Mouse (Mus musculus) cerebellum, adult 9-11 months (tissue): ENCODE measurements around the gene Shroom2.
"Not testable (repeated sequence)": the region's sequence is repeated elsewhere in the genome, so short reads cannot be mapped to it uniquely, and the experiment has no call there.

Experiments
- DNase-seq: peaks from one replicate; pipeline ENCODE4 v3.0.0; 2022

Gene Shroom2

DNA sequence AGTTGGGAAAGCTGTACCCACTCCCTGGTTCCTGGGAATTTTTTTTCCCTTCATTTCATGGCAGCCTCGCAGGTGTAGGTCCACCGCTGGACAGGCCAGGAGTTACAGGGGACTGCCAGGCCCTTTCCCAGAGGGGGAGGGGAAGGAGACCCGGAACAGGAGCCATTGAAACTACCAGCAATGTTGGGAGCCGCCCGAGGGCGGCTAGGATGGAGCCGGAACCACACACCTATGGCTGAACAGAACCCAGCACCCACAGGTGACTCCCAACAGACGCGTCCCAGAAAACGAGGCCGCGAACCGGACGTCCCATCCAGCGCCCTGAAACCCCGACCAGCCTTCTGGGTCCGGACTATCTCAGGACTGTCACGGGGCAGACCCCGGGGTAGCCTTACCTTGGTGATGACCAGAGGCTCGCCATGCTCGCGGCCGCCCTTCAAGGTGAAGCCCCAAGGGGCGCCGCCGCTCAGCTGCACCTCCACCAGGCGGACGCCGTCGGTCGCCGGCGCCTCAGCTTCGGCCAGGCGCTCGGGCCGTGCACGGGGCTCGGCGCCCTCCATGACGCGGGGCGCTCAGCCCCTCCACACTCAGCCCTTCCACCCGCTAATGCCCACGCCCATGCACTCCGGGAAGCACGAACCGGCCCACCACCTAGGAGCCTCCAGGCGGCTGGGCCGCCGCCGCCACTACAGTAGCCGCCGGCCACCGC lies at the start of gene Shroom2:
Gene Shroom2 (minus strand): TSS at position 575 of the 709 bp plus-strand sequence.
- no peak for DNase-seq

GRCm38 (mm10) chrX:152818996-152819395 lies 49.7 kb upstream of the Shroom2 start:
- no peak for DNase-seq

DNA sequence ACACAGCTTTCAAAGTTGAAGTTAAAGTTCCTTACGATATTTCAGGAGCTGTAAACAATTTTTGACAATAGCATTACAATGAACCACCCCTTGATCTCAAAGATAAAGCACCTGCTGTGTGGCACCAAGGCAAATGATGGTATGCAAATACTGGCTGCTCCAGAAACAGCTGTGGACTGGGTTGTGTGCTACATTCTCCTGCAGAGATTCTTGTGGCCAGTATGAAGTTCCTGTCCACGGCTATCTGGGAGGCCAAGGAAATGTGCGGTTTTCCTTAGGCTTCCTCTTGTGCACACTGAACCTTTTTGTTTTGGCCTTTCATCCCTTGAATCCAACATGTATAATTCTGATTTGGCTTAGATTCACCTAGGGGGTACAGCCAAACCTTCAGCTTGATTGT lies 44.1 kb upstream of the Shroom2 start:
- DNase-seq, result no peak

DNA sequence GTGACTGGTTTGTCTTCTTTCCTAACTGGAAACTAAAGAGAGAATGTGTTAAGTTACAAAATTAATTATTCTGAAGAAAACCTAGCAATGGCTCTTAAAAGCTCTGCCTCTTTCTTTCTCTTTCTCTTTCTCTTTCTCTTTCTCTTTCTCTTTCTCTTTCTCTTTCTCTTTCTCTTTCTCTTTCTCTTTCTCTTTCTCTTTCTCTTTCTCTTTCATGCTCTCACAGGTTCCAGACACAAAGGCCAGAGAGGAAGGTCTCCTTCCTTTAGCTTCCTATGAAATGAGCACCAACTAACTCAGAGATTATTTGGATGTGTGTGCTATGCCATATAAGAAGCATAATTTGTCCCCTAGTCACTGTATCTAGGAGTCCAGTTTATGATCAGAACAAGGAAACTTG lies 36.1 kb upstream of the Shroom2 start:
- no peak for DNase-seq

DNA sequence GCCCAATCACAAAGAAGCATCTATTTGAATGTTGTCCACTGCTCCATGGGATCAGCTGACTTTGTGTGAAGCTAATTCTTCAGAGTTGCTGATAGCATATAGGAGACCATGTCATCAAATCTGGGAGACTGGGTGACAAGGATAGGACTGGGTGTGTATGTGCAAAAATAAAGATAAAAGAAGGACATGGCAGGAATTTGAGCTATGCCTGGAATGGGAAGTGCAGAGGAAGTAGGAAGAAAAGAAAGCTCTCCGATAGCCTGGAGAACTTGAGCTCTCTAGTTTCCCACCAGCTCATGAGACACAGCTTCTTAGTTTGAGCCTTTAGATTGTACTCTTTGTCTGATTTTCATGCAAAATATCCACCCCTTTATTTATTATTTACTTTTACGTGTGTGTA lies 19.3 kb upstream of the Shroom2 start:
- no peak for DNase-seq

- DNase-seq, result no peak
These were observed 18.9 kb upstream of the Shroom2 start for GRCm38 (mm10) chrX:152788129-152788528.

DNA sequence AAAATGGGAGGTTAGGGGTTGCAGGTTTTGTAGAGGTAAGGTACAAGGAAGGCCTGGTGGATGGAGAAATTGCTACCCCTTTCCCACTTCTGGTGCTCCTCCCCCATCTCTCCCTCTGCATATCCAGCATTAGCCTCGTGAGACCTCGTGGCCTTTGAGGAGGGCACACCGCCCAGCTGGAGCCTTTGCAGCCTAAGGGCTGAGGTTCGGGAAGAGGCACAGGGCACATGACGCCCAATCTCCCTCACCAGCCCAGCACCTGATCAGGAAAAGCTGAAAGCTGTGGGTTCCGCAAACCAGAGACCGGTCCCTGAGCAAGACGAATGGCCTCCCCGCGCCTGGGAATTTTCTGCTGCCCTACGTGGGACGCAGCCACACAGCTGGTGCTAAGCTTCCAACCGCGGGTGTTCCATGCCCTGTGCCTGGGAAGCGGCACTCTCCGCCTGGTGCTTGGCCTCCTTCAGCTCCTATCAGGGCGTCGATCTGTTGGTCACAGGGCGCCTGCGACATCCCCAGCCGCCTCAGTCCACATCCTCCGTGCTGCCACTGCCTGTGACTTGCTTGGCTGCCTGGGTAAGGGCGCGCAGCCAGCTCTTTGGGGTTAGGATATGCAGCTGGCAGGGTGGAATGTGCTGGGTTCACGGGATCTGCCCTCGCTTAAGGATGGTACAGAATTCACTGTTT lies 12.6 kb upstream of the Shroom2 start, which contains the start of gene Gpr143:
Gene Gpr143 (plus strand): TSS at position 202 of the 684 bp plus-strand sequence.
- DNase-seq, result no peak

GRCm38 (mm10) chrX:152769600-152770157 lies 414 bp upstream of the Shroom2 start:
- no peak for DNase-seq

DNA sequence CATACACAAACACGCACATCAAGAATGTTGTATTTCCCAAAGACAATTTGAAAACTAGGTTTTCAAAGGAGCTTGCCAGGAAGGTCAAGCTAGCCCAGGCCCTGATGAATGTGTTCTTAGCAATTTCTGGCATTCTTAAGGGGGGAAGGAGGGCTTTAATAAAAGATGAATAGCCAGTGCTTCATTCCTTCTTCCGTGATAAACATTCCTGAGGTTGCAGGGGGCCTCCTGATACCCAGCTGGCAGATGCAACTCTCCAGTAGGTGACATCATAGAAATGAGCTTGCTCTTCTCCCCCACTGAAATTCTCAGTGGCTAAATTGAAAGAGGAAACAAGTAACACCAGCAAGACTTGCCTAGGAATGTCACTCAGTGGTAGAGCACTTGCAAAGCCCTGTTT lies 5.1 kb downstream of the Shroom2 start:
- no peak for DNase-seq

DNA sequence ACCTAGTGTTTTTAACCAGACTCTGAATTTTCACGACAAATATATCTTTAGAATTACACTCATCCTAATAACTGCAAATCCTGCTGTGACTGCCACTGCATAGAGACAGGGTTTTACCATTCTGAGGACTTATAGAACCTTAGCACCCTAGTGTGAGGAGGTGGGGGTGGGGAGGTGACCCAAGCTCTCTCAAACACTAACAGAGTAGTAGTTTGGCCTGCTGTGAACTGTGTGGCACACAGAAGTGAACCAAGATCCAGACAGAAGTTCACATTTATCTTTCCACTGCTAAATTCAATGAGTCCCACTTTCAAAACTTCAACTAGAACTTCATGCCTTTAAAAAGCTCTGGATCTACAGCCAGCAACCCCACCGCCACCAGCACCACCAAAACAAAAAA lies 6.4 kb downstream of the Shroom2 start:
- DNase-seq, result no peak

GRCm38 (mm10) chrX:152762437-152762836 lies 6.8 kb downstream of the Shroom2 start:
- DNase-seq, result no peak

DNA sequence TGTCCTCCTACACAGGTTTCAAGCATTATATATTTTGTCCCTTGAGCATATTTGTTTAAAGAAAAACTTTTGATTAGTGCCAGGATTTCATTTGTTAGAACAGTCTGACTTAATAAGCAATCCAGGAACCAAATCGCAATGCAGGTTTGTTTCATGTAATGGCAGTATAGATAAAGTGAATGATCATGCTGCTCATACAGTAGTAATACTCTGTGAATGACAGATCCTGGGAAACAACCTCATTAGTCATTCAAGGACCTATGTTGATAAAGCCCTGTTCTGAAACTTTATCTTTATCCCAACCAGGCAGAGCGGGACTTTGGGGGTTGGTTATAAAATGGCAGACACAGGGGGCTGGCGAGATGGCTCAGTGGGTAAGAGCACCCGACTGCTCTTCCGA lies 13.0 kb downstream of the Shroom2 start:
- no peak for DNase-seq

GRCm38 (mm10) chrX:152755819-152756218 lies 13.4 kb downstream of the Shroom2 start:
- no peak for DNase-seq

GRCm38 (mm10) chrX:152745925-152746324 lies 23.3 kb downstream of the Shroom2 start:
- DNase-seq, result no peak

GRCm38 (mm10) chrX:152743642-152744041 lies 25.6 kb downstream of the Shroom2 start:
- DNase-seq, result no peak

- DNase-seq, result no peak
These were observed 30.4 kb downstream of the Shroom2 start for GRCm38 (mm10) chrX:152738759-152739368.

DNA sequence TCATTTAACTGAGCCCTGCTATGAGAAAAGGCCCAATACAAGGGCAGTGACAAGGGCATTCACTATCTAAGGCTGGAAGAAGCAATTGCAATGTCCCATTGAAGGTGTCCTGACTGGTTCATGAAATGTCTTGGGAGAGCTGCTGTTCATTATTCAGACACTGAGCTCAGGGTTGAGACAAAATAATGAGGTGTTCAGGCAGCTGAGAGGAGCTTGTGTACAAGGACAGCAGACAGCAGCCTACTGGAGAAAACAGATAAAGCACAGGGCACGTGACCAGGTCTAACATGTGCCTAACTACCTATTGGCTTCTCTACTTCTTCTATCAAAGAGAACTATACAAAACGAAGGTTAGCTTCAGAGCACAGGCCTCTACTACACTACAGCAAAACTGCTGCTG lies 31.1 kb downstream of the Shroom2 start:
- DNase-seq, result no peak

DNA sequence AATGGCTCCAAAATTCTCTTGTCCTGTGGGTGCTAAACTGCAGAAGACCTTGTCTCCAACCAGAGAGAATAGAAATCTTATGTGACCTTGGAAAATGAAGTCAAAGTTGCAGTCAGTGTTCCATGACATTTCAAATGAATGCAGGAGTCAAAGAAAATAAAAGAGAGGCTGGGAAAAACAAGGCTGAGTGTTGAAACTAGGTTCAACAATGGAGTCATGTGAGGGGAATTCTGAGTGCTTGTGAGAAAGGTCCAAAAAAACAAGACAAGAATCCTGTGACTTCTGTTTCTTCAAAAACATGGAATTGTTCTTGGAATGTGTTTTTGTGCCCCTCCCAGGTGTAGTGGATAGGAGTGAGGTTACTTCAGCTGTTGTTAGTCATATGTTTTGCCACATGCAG lies 34.0 kb downstream of the Shroom2 start:
- no peak for DNase-seq

- no peak for DNase-seq
These were observed 52.6 kb downstream of the Shroom2 start for GRCm38 (mm10) chrX:152716693-152717092.

DNA sequence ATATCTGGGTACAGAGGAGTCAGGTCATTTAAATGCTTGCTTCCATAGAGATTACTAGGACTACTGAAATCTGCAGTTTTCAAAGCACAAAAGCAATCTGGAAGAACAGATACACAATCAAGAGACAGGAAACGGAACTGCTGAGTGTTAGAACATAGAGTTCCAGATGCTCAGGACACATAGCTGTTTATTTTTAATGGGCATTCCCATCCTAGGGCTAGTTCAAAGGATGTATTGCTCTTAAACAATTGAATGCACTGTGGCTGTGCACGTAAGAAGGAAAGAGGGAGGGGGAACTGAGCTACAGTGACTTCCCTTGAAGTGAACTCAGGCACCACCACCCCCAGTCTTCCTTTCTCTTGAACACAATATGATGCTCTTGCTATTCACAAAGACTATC lies 58.5 kb downstream of the Shroom2 start:
- not testable (repeated sequence) for DNase-seq

DNA sequence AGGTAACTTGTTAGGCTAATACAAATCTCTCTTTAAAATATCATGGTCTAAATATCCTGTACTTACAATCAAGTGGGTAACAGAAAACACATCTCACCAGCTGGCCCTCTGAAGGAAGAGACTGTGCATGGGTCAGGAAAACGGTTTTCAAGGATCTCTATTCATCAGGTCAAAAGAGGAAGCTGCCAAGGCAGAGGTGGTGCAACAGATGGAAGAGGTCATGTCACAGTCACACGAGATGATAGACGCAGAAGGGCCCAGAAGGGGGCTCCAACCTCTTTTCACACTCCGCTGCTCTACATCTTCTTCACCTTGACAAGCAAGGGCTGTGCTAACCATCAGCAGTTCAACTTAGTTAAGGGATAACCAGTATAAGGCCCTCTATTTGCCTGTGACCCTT lies 60.9 kb downstream of the Shroom2 start:
- DNase-seq, result no peak

DNA sequence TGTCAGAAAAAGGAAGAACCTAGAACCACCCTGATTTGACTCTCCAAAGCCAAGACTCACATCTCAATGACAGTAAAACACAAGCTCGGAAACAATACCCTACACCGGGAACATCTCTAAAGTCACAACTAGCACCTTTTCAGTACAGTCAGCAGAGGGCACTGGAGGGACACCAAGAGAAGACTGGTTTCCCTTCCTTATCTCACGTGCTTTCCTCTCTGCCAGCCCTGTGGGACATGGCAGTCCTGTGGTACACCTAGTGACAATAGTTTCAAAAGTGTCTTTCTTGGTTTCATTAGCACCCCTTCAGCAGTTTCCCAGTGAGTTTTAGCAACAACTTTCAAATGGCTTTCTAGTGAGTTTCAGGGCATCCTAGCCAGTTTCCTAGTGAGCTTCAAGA lies 63.9 kb downstream of the Shroom2 start:
- DNase-seq, result no peak

DNA sequence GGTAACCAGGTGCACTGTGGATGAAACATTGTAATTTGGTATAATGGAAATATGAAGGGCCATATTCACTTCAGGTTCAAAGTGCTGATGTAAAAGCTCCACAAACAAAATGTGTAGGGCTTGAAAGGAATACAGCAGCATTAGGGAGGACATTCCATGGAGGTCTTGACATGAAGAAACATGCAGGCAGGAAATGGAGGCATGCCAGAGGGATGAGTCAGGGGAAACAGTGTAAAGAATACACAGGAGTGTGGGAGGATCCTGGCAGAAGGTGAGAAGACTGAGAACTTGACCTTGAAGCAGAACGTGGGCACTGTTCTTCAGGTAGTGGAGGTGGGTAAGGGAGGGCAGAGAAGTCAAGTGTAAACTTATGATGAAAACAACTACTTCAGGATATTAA lies 65.6 kb downstream of the Shroom2 start:
- DNase-seq, result no peak

- no peak for DNase-seq
These were observed 67.6 kb downstream of the Shroom2 start for GRCm38 (mm10) chrX:152701679-152702078.
